Mouse (Mus musculus): ENCODE measurements around the gene Mcm8. TPM values are rescaled to one million over a fixed set of nuclear protein-coding genes. Genes with fewer than 3 reads are reported as not detected.

The Mcm8 gene
- polyA plus RNA-seq, 2 experiments: 4.5 to 6.9 TPM

GRCm38 (mm10) chr2:132860435-132860834 lies 44.5 kb downstream of the Mcm8 start:
- peaks cover 0 to 2% of the 10 kb centered on the region in 2 experiments; a peak in 1 of 4 replicates for H3K4me1 ChIP-seq (replicated peaks; ENCODE audit: control insufficient read depth in 2 of 2, insufficient read depth in 2 of 2, low read length in 1 of 2)
- H3K27ac ChIP-seq: no peak overlapping the region
- H3K4me3 ChIP-seq (ENCODE audit: insufficient read depth in 1 of 2, low read depth in 2 of 2, low read length in 2 of 2): no peak overlapping the region
- no peak overlapping the region for H3K4me2 ChIP-seq (ENCODE audit: low read depth)
- no peaks in the 10 kb centered on the region for H3K27me3 ChIP-seq (ENCODE audit: control insufficient read depth, insufficient read depth, low read length)
- H3K36me3 ChIP-seq (replicated peaks; ENCODE audit: control insufficient read depth, insufficient read depth, low read depth): no peaks in the 10 kb centered on the region; the same call in 1 of the 2 replicates
- H3K9ac ChIP-seq (replicated peaks): no peak overlapping the region
- ATAC-seq (ENCODE audit: insufficient read depth): no peak
- TF ChIP-seq EP300 (IDR thresholded peaks at IDR 0.05; ENCODE audit: low read depth): no peak
- DNase-seq (ENCODE audit: low read depth in 3 of 3, low spot score in 3 of 3): no peak
- no peaks in the 10 kb centered on the region for H3K9me3 ChIP-seq (ENCODE audit: control insufficient read depth, low read length)

GRCm38 (mm10) chr2:132861456-132861855 lies 45.5 kb downstream of the Mcm8 start:
- no peak overlapping the region for H3K27ac ChIP-seq
- H3K4me2 ChIP-seq (ENCODE audit: low read depth): no peak overlapping the region
- H3K4me3 ChIP-seq (ENCODE audit: insufficient read depth in 1 of 2, low read depth in 2 of 2, low read length in 2 of 2): no peak overlapping the region
- WGBS (ENCODE audit: insufficient replicate concordance): 68% methylated on average over 2 of the region's 2 CpGs
- no peak overlapping the region for H3K9ac ChIP-seq (replicated peaks)
- ATAC-seq (ENCODE audit: insufficient read depth) (no peak), DNase-seq (ENCODE audit: low read depth in 3 of 3, low spot score in 3 of 3) (no peak)
- TF ChIP-seq EP300 (IDR thresholded peaks at IDR 0.05; ENCODE audit: low read depth) (no peak), CTCF (IDR thresholded peaks at IDR 0.05; ENCODE audit: low read depth) (no peak)
- H3K9me3 ChIP-seq (ENCODE audit: control insufficient read depth, low read length): no peaks in the 10 kb centered on the region
- H3K36me3 ChIP-seq (replicated peaks; ENCODE audit: control insufficient read depth, insufficient read depth, low read depth): peaks cover 3% of the 10 kb centered on the region; the same call in 1 of the 2 replicates
- H3K4me1 ChIP-seq (replicated peaks; ENCODE audit: control insufficient read depth in 2 of 2, insufficient read depth in 2 of 2, low read length in 1 of 2): peaks cover 0 to 2% of the 10 kb centered on the region in 2 experiments; a peak in 1 of 4 replicates
- no peaks in the 10 kb centered on the region for H3K27me3 ChIP-seq (ENCODE audit: control insufficient read depth, insufficient read depth, low read length)

- DNase-seq (ENCODE audit: low read depth in 3 of 3, low spot score in 3 of 3) (no peak), ATAC-seq (ENCODE audit: insufficient read depth) (no peak)
- no peak for TF ChIP-seq EP300 (IDR thresholded peaks at IDR 0.05; ENCODE audit: low read depth)
- no peak for TF ChIP-seq CTCF (IDR thresholded peaks at IDR 0.05; ENCODE audit: low read depth)
- Histone ChIP-seq H3K27ac (no peak overlapping the region), H3K4me2 (ENCODE audit: low read depth) (no peak overlapping the region), H3K9me3 (ENCODE audit: control insufficient read depth, low read length) (no peaks in the 10 kb centered on the region), H3K4me3 (ENCODE audit: insufficient read depth in 1 of 2, low read depth in 2 of 2, low read length in 2 of 2) (no peak overlapping the region), H3K27me3 (ENCODE audit: control insufficient read depth, insufficient read depth, low read length) (no peaks in the 10 kb centered on the region), H3K4me1 (replicated peaks; ENCODE audit: control insufficient read depth in 2 of 2, insufficient read depth in 2 of 2, low read length in 1 of 2) (peaks cover 0 to 2% of the 10 kb centered on the region in 2 experiments; a peak in 1 of 4 replicates), H3K9ac (replicated peaks) (no peak overlapping the region), H3K36me3 (replicated peaks; ENCODE audit: control insufficient read depth, insufficient read depth, low read depth) (peaks cover 3% of the 10 kb centered on the region; the same call in 1 of the 2 replicates)
- 79% methylated on average over 2 of the region's 2 CpGs for WGBS (ENCODE audit: insufficient replicate concordance)
These were observed 47.4 kb downstream of the Mcm8 start for GRCm38 (mm10) chr2:132863325-132863724.

- Histone ChIP-seq H3K4me2 (ENCODE audit: low read depth) (no peak overlapping the region), H3K4me1 (replicated peaks; ENCODE audit: control insufficient read depth in 2 of 2, insufficient read depth in 2 of 2, low read length in 1 of 2) (no peaks in the 10 kb centered on the region), H3K9me3 (ENCODE audit: control insufficient read depth, low read length) (no peaks in the 10 kb centered on the region), H3K4me3 (ENCODE audit: insufficient read depth in 1 of 2, low read depth in 2 of 2, low read length in 2 of 2) (no peak overlapping the region), H3K27ac (no peak overlapping the region), H3K9ac (replicated peaks) (no peak overlapping the region), H3K27me3 (ENCODE audit: control insufficient read depth, insufficient read depth, low read length) (no peaks in the 10 kb centered on the region), H3K36me3 (replicated peaks; ENCODE audit: control insufficient read depth, insufficient read depth, low read depth) (peaks cover 3% of the 10 kb centered on the region; the same call in 1 of the 2 replicates)
- DNase-seq (ENCODE audit: low read depth in 3 of 3, low spot score in 3 of 3) (no peak), ATAC-seq (ENCODE audit: insufficient read depth) (no peak)
- 47% methylated on average over 5 of the region's 5 CpGs for WGBS (ENCODE audit: insufficient replicate concordance)
- no peak for TF ChIP-seq CTCF (IDR thresholded peaks at IDR 0.05; ENCODE audit: low read depth)
- no peak for TF ChIP-seq EP300 (IDR thresholded peaks at IDR 0.05; ENCODE audit: low read depth)
These were observed 51.6 kb downstream of the Mcm8 start for GRCm38 (mm10) chr2:132867521-132867920.

- H3K9ac ChIP-seq (replicated peaks): no peak overlapping the region
- H3K9me3 ChIP-seq (ENCODE audit: control insufficient read depth, low read length): no peaks in the 10 kb centered on the region
- H3K27me3 ChIP-seq (ENCODE audit: control insufficient read depth, insufficient read depth, low read length): no peaks in the 10 kb centered on the region
- H3K27ac ChIP-seq: no peak overlapping the region
- no peak overlapping the region for H3K4me3 ChIP-seq (ENCODE audit: insufficient read depth in 1 of 2, low read depth in 2 of 2, low read length in 2 of 2)
- DNase-seq (ENCODE audit: low read depth in 3 of 3, low spot score in 3 of 3) (no peak), ATAC-seq (ENCODE audit: insufficient read depth) (no peak)
- H3K36me3 ChIP-seq (replicated peaks; ENCODE audit: control insufficient read depth, insufficient read depth, low read depth): peaks cover 3% of the 10 kb centered on the region; the same call in 1 of the 2 replicates
- no peak overlapping the region for H3K4me2 ChIP-seq (ENCODE audit: low read depth)
- H3K4me1 ChIP-seq (replicated peaks; ENCODE audit: control insufficient read depth in 2 of 2, insufficient read depth in 2 of 2, low read length in 1 of 2): peaks cover 0 to 2% of the 10 kb centered on the region in 2 experiments; a peak in 1 of 4 replicates
- TF ChIP-seq CTCF (IDR thresholded peaks at IDR 0.05; ENCODE audit: low read depth): no peak
- TF ChIP-seq EP300 (IDR thresholded peaks at IDR 0.05; ENCODE audit: low read depth): no peak
- WGBS (ENCODE audit: insufficient replicate concordance): 67% methylated on average over 5 of the region's 5 CpGs
These were observed 53.7 kb downstream of the Mcm8 start for GRCm38 (mm10) chr2:132869682-132870081.
